Mouse (Mus musculus) forebrain, embryonic 11.5 days (tissue): ENCODE data around the gene Lrif1. TPM values are rescaled to one million over a fixed set of nuclear protein-coding genes. Genes with fewer than 3 reads are reported as not detected.
"Not testable (repeated sequence)": the region's sequence is repeated elsewhere in the genome, so short reads cannot be mapped to it uniquely, and the experiment has no call there.

Experiments used
- ATAC-seq: fragments of 200-750 bp; cut with Nextera tagmentation; replicated peaks from 2 replicates; pipeline ENCODE4 v1.8.0; 2017; ENCODE audit warnings: moderate TSS enrichment; ENCODE audit not compliant: low FRiP score
- DNase-seq: peaks from one replicate; pipeline ENCODE4 v3.0.0-alpha.2; 2017; ENCODE audit warnings: low spot score
- H3K27ac ChIP-seq: fragments of 300-500 bp; sonication (generic); 2 replicates; pipeline ENCODE4 v1.5.1; 2014; ENCODE audit warnings: low read depth, low read length
- H3K27me3 ChIP-seq: fragments of 300-500 bp; sonication (generic); 2 replicates; pipeline ENCODE4 v1.6.1; 2014; ENCODE audit warnings: mild to moderate bottlenecking, low read length, mixed read lengths; ENCODE audit not compliant: control insufficient read depth, insufficient read depth
- H3K36me3 ChIP-seq: fragments of 300-500 bp; sonication (generic); 2 replicates; pipeline ENCODE4 v1.6.1; 2014; ENCODE audit warnings: mild to moderate bottlenecking, low read length, moderate library complexity, mixed read lengths; ENCODE audit not compliant: control insufficient read depth, insufficient read depth
- H3K4me1 ChIP-seq: fragments of 300-500 bp; sonication (generic); replicated peaks from 2 replicates; pipeline ENCODE4 v1.6.1; 2014; ENCODE audit warnings: low read length, mixed read lengths; ENCODE audit not compliant: control insufficient read depth, insufficient read depth
- H3K4me2 ChIP-seq: fragments of 300-500 bp; sonication (generic); 2 replicates; pipeline ENCODE4 v1.6.1; 2014; ENCODE audit warnings: low read depth, mild to moderate bottlenecking, low read length, moderate library complexity, mixed read lengths; ENCODE audit not compliant: severe bottlenecking
- H3K4me3 ChIP-seq: fragments of 300-500 bp; sonication (generic); 2 replicates; pipeline ENCODE4 v1.5.1; 2014; ENCODE audit warnings: low read depth, low read length
- H3K9ac ChIP-seq: fragments of 300-500 bp; sonication (generic); 2 replicates; pipeline ENCODE4 v1.6.1; 2014; ENCODE audit warnings: low read length
- H3K9me3 ChIP-seq: fragments of 300-500 bp; sonication (generic); 2 replicates; pipeline ENCODE4 v1.6.1; 2016; ENCODE audit warnings: low read length, mixed read lengths; ENCODE audit not compliant: control insufficient read depth
- WGBS: fragments of 180-500 bp; shearing (Covaris S2); extraction: QIAGEN DNeasy Blood & Tissue Kit; methylation state at CpG from one replicate; pipeline ENCODE4 v1.1.7; 2014; 5-methylcytosine and 5-hydroxymethylcytosine counted together
- polyA plus RNA-seq: library from polyadenylated mRNA; unstranded; fragments of >200 nt; fragmentation: Nextera tagmentation; extraction: Ambion mirVana; gene quantifications from 2 replicates; pipeline ENCODE4 v1.2.1, GENCODE M21; 2014

Lrif1 gene
- polyA plus RNA-seq = 15.0 and 17.8 TPM in 2 replicates

DNA sequence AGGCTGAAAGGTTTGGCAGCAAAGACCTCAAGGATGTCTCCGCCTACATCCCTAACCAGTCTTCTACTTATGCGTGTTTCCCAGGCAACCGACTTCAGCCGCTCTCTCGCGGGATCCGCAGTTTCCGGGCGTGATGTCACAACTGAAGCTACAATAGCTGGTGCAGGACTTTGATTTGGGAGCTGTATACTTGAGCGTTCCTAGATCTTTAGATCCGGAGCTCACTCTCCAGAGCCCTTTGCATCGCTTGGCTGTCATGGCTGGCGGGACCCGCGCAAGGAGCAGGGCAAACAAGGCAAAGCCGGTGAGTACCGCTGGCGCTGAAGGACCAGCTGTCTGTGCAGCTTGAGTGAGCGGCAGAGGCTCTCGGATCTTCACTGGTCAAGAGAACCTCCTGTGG is at the start of gene Lrif1:
Gene Lrif1, plus strand, starts transcription at position 158 of the 400 bp plus-strand sequence.
- ATAC-seq = peak; percentile 99

DNA sequence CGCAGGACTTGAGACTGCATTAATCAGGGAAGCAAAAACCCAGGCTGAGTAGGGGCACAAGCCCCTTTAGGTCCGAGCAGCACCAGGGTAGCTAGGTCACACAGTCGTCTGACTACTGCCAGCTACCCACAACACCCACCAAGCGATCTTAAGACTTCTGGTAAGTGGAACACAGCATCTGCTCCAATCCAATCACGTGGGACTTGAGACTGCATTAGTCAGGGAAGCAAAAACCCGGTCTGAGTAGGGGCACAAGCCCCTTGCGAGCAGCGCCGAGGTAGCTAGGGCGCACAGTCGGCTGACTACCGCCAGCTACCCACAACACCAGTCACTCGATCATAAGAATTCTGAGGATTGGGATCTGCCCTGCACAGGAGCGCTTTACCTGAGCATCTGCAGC is 12.0 kb upstream of the Lrif1 start:
- not testable (repeated sequence) for ATAC-seq, H3K27me3 ChIP-seq, H3K4me2 ChIP-seq, H3K9me3 ChIP-seq, H3K9ac ChIP-seq, H3K4me3 ChIP-seq, DNase-seq, H3K36me3 ChIP-seq, H3K4me1 ChIP-seq, H3K27ac ChIP-seq
- 79% methylated on average over 14 of the region's 14 CpGs for WGBS

More for the DNA sequence above, at the start of gene Lrif1:
- H3K27ac ChIP-seq = peak within 1 kb of the TSS; percentile 54; the same call in 1 of the 2 replicates
- peak within 1 kb of the TSS; percentile 66 for H3K9ac ChIP-seq
- WGBS = under 1% methylated on average over 20 of the region's 20 CpGs
- DNase-seq = peak; percentile 89
- H3K4me2 ChIP-seq = peak within 1 kb of the TSS; percentile 46; the same call in 1 of the 2 replicates
- no peaks in the 10 kb centered on the region for H3K4me1 ChIP-seq
- H3K4me3 ChIP-seq = peak within 1 kb of the TSS; percentile 47
- H3K9me3 ChIP-seq = no peaks in the 10 kb centered on the region; the same call in 1 of the 2 replicates
- H3K36me3 ChIP-seq = no peaks in the 10 kb centered on the region
- H3K27me3 ChIP-seq = no peaks in the 10 kb centered on the region

DNA sequence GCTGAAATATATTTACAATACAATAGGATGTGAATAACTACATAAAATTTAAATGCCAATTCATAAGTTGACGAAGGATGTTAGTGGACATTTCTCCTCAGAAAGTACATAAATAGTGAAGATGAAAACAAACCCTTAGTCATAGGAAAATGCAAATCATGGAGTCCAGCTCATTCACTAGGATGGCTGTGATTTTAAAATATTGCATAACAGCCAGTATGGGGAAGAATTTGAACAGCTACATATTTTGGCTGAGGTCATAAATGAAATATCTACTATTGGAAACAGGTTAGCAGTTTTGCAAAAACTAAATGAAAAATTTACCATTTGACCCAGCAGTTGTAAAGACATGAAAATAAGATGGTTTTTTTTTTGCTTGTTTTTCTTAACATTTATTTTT is 594 bp downstream of the Lrif1 start:
- no peak for DNase-seq
- Histone ChIP-seq H3K27me3 (no peaks in the 10 kb centered on the region), H3K9ac (peak overlapping the region; percentile 66), H3K36me3 (no peaks in the 10 kb centered on the region), H3K9me3 (no peaks in the 10 kb centered on the region; the same call in 1 of the 2 replicates), H3K27ac (peak overlapping the region; percentile 54; the same call in 1 of the 2 replicates), H3K4me1 (no peaks in the 10 kb centered on the region), H3K4me2 (peak overlapping the region; percentile 46; the same call in 1 of the 2 replicates), H3K4me3 (peak overlapping the region; percentile 47)
- no peak for ATAC-seq
- WGBS = 27% methylated on average over 1 of the region's 1 CpGs

DNA sequence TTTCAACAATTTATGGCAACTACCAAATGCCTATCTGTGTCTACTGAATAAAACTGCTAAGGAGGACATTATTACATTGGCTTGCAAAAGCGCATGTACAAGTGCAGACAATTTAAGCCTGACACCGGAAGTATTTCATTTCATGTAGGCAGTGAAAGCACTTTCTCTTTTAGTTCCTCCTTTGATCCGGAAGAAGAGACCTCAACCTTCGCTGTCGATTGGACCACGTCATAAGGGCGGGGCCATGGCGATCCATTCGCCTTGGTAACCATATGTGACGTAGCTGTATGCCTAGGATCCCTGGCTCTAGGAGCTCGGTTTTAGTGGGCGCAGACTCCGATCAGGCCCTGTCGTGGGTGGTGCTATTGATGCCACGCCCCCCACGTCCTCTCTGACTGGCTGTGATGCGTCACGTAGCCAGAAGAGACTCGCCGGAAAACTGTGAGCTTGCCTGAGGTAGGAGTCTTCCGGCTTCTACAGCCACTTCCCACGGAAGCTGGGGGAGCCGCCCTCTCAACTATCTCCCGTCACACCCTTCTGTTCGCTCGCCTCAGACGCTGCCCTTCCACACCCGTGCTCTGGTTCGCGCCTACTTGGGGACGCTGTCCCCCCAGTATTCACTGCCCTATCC is 36.7 kb downstream of the Lrif1 start:
- Histone ChIP-seq H3K27me3 (no peaks in the 10 kb centered on the region), H3K9me3 (no peaks in the 10 kb centered on the region), H3K9ac (peak overlapping the region; percentile 69), H3K4me3 (peak overlapping the region; percentile 64), H3K4me2 (peak overlapping the region; percentile 67), H3K27ac (peak overlapping the region; percentile 83), H3K4me1 (no peaks in the 10 kb centered on the region), H3K36me3 (no peaks in the 10 kb centered on the region)
- DNase-seq (peak; percentile 93), ATAC-seq (peak; percentile 99)
- WGBS = 2% methylated on average over 31 of the region's 31 CpGs

DNA sequence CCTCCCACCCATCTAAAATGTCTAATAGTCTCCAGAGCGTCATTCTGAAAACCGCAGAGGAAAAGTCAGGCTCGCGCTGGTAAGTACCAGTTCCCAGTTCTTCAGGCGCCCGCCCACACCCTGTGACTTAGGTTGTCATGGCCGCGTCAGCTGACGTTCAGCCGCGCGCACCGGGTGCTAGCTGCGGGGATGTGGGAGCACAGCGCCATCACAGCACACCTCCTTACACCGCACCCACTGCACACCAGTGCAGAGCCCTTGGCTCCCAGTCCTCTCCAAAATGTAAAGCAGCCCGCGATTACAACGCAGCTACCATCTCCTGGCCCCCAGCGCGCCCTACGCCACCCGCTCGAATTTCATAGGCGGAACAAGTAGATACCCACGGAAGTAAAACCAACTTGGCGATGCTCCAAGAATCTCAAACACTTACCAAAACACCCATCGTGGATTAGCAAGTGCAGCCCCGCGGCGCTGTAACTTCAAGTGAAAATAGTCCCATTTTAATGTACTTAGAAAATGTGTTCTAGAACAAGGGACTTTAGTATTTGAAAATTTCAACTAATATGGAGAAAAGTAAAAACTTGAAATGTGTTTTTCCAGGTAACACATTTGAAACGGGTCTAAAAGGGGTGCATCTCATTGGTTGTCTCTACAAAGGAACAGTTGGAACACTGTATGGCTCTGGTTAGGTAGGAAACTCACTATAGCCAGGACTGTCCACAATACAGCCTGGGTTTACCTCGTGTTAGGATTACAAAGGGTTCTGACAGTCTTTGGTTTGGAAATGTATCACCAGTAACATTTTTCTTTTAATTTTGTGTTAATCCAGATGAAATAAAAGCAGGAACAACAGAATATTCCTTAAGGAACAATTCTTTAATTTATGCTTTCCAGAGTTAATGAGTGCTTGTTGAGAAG is 37.5 kb downstream of the Lrif1 start:
- Histone ChIP-seq H3K4me3 (peak overlapping the region; percentile 64), H3K4me2 (peak overlapping the region; percentile 67), H3K36me3 (no peaks in the 10 kb centered on the region), H3K27ac (peak overlapping the region; percentile 83), H3K4me1 (no peaks in the 10 kb centered on the region), H3K9ac (peak overlapping the region; percentile 69), H3K9me3 (no peaks in the 10 kb centered on the region), H3K27me3 (no peaks in the 10 kb centered on the region)
- ATAC-seq (peak; percentile 93), DNase-seq (peak; percentile 84)
- WGBS = 2% methylated on average over 33 of the region's 33 CpGs

DNA sequence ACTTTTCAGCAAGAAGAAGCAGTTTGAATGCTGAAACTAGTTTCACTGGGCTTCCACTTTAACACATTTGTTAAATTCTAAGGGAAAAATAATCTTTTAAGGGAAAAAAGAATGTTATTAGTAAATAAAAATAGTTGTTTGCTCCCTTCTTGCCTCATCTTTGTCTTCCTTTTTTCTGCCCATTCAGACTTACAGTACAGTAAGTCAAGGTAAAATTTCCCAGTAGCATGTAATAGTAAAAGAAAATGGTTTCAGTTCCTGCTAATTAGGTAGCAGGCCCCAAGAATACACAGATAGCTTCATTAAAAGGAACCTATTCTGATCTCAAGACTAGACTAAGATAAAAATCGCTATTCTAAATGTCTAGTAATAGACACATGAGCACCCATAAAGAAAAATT is 71.1 kb downstream of the Lrif1 start:
- no peak overlapping the region for H3K9ac ChIP-seq
- no peak for DNase-seq
- H3K9me3 ChIP-seq = no peaks in the 10 kb centered on the region
- 79% methylated on average over 1 of the region's 1 CpGs for WGBS
- no peaks in the 10 kb centered on the region for H3K4me1 ChIP-seq
- no peak overlapping the region for H3K4me3 ChIP-seq
- ATAC-seq = no peak
- no peak overlapping the region for H3K27ac ChIP-seq
- H3K36me3 ChIP-seq = no peaks in the 10 kb centered on the region
- H3K27me3 ChIP-seq = no peaks in the 10 kb centered on the region
- H3K4me2 ChIP-seq = no peak overlapping the region

DNA sequence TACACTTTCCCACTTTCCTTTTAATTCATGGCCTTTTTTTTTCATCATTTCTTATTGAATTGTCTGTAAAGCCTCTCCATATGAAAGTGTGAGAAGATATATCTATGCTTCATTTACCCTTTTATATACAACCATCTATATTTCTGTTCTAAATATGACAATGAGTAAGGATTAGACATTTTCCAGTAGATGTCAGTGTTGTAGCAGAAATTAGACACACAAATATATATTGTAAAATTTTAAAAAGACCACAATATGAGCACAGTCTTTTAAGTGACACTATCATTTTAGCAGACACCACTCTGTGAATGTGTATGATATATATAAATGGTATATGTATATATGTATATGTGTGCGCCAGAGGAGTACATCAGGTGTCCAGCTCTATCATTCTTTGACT is 87.0 kb downstream of the Lrif1 start:
- no peak for DNase-seq
- Histone ChIP-seq H3K9me3 (no peaks in the 10 kb centered on the region), H3K9ac (no peak overlapping the region), H3K4me3 (no peak overlapping the region), H3K4me1 (no peaks in the 10 kb centered on the region), H3K36me3 (no peaks in the 10 kb centered on the region), H3K27ac (no peak overlapping the region), H3K4me2 (no peak overlapping the region), H3K27me3 (no peaks in the 10 kb centered on the region)
- WGBS = 88% methylated on average over 1 of the region's 1 CpGs
- ATAC-seq = no peak

DNA sequence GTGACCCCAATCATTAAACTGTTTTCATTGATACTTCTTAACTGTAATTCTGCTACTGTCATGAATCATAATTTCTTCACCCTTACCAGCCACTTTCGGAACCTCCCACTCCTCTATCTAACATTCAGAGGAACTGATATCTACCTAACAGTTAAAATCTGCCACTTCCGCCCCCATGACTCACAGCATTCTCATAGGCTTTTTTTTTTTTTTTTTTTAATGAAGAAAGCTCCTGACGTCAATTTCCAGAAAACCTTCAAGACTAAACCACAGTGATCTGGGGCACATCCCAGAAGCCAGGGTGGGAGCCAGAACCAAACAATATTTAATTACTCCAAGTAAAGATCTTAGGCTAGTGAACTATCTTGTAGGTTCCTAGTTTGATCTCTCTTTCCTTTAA is 100.3 kb downstream of the Lrif1 start:
- H3K4me1 ChIP-seq = no peaks in the 10 kb centered on the region
- no peak overlapping the region for H3K9ac ChIP-seq
- WGBS = 81% methylated on average over 3 of the region's 3 CpGs
- DNase-seq = no peak
- no peak overlapping the region for H3K27ac ChIP-seq
- H3K27me3 ChIP-seq = no peaks in the 10 kb centered on the region
- no peaks in the 10 kb centered on the region for H3K9me3 ChIP-seq
- H3K36me3 ChIP-seq = no peaks in the 10 kb centered on the region
- no peak overlapping the region for H3K4me3 ChIP-seq
- ATAC-seq = no peak
- H3K4me2 ChIP-seq = no peak overlapping the region
